Comparison of ENCODE assay signal across 10 mouse cellular contexts in genomic region chr4:34991891-34992865, GRCm38 (mm10).
DNase-seq lines count a peak whose midpoint lies in the region; ATAC-seq and TF ChIP-seq lines count a peak whose summit lies in the region.
"Had no signal": no experiment of that assay in that cellular context is flagged by ENCODE, and none has a peak within 500 bp of the region (broad histone marks: within the 10 kb centered on the region; RNA-seq: fewer than 3 reads in every experiment).

No protein-coding gene starts in this region.

- no peaks in the 10 kb centered on the region for H3K27me3 ChIP-seq in heart, embryonic 10.5 days (ENCODE audit: insufficient read depth, poor library complexity, severe bottlenecking)
- no peaks in the 10 kb centered on the region for H3K27me3 ChIP-seq in hindbrain, embryonic 11.5 days (ENCODE audit: control insufficient read depth, insufficient read depth, low read length)
- no peaks in the 10 kb centered on the region for H3K27me3 ChIP-seq in midbrain, postnatal 0 days (ENCODE audit: insufficient read depth, low read length)
- H3K27me3 ChIP-seq: megakaryocyte, embryonic 14.5 days had no signal

- DNase-seq in heart, embryonic 10.5 days (ENCODE audit: low spot score) = no peak
- DNase-seq in heart, postnatal 14 days = no peak
- peak; percentile 60 for DNase-seq in brain, embryonic 14.5 days (ENCODE audit: low read depth)
- peak; percentile 40 for DNase-seq in hindbrain, embryonic 11.5 days (ENCODE audit: low spot score)
- no peak for DNase-seq in midbrain, postnatal 0 days (ENCODE audit: low spot score)
- DNase-seq in adrenal gland, postnatal 36 days = no peak
- no peak for DNase-seq in thymus, postnatal 10 days (ENCODE audit: low spot score in 2 of 2)
- no peak for DNase-seq in thymus, postnatal 14 days
- DNase-seq: B cell, adult 2 months had no signal

- H3K36me3 ChIP-seq in heart, embryonic 10.5 days = no peaks in the 10 kb centered on the region
- H3K36me3 ChIP-seq in hindbrain, embryonic 11.5 days (ENCODE audit: control insufficient read depth, insufficient read depth, low read length) = no peaks in the 10 kb centered on the region
- no peaks in the 10 kb centered on the region for H3K36me3 ChIP-seq in midbrain, postnatal 0 days (ENCODE audit: insufficient read depth, low read length)

- TF ChIP-seq CTCF in brain, embryonic 14.5 days (IDR thresholded peaks at IDR 0.05; ENCODE audit: borderline replicate concordance, extremely low read depth, insufficient read depth, insufficient read length) = no peak
- no peak for TF ChIP-seq CTCF in midbrain, postnatal 0 days (IDR thresholded peaks at IDR 0.05)

- peaks cover 38% of the 10 kb centered on the region for H3K4me1 ChIP-seq in heart, embryonic 10.5 days
- H3K4me1 ChIP-seq in hindbrain, embryonic 11.5 days (replicated peaks; ENCODE audit: control insufficient read depth, insufficient read depth, low read length) = peaks cover 5% of the 10 kb centered on the region
- peaks cover 9% of the 10 kb centered on the region; the same call in 1 of the 2 replicates for H3K4me1 ChIP-seq in midbrain, postnatal 0 days (ENCODE audit: insufficient read depth, low read length)
- H3K4me1 ChIP-seq: megakaryocyte, embryonic 14.5 days had no signal

- ATAC-seq in hindbrain, embryonic 11.5 days (ENCODE audit: low FRiP score) = peak; percentile 46
- ATAC-seq in midbrain, postnatal 0 days (ENCODE audit: low FRiP score) = peak; percentile 62; the same call in 1 of the 2 replicates

- H3K9me3 ChIP-seq in heart, embryonic 10.5 days = no peaks in the 10 kb centered on the region
- no peaks in the 10 kb centered on the region for H3K9me3 ChIP-seq in hindbrain, embryonic 11.5 days (ENCODE audit: control insufficient read depth, low read length)
- no peaks in the 10 kb centered on the region for H3K9me3 ChIP-seq in midbrain, postnatal 0 days (ENCODE audit: low read length)

- WGBS in heart, embryonic 10.5 days = 59% methylated on average over 22 of the region's 22 CpGs
- WGBS in hindbrain, embryonic 11.5 days = 56% methylated on average over 22 of the region's 22 CpGs
- WGBS in midbrain, postnatal 0 days = 32% methylated on average over 22 of the region's 22 CpGs

- peak overlapping the region; percentile 3; the same call in 1 of the 2 replicates for H3K27ac ChIP-seq in heart, embryonic 10.5 days
- H3K27ac ChIP-seq in hindbrain, embryonic 11.5 days (ENCODE audit: low read depth, low read length) = peak overlapping the region; percentile 81
- peak overlapping the region; percentile 62 for H3K27ac ChIP-seq in midbrain, postnatal 0 days (ENCODE audit: low read depth, low read length)

- H3K4me3 ChIP-seq in heart, embryonic 10.5 days = no peak overlapping the region
- no peak overlapping the region for H3K4me3 ChIP-seq in hindbrain, embryonic 11.5 days (ENCODE audit: low read depth, low read length)
- H3K4me3 ChIP-seq in midbrain, postnatal 0 days (ENCODE audit: low read depth, low read length) = no peak overlapping the region
- H3K4me3 ChIP-seq: megakaryocyte, embryonic 14.5 days had no signal

- H3K4me2 ChIP-seq in hindbrain, embryonic 11.5 days (replicated peaks; ENCODE audit: low read depth, low read length) = peak overlapping the region; percentile 11; the same call in 1 of the 2 replicates
- peak overlapping the region; percentile 42; the same call in 1 of the 2 replicates for H3K4me2 ChIP-seq in midbrain, postnatal 0 days (ENCODE audit: low read depth, low read length, poor library complexity, severe bottlenecking)

- H3K9ac ChIP-seq in hindbrain, embryonic 11.5 days (ENCODE audit: low read depth, low read length) = peak overlapping the region; percentile 8; the same call in 1 of the 2 replicates
- H3K9ac ChIP-seq in midbrain, postnatal 0 days (replicated peaks; ENCODE audit: low read length, poor library complexity, severe bottlenecking) = no peak overlapping the region

- intact Hi-C loops in heart, postnatal 14 days (cut with DNase I) = no loop called here

- TF ChIP-seq POLR2A in brain, embryonic 14.5 days (IDR thresholded peaks at IDR 0.05; ENCODE audit: borderline replicate concordance, extremely low read depth, insufficient read depth, insufficient read length, poor library complexity, severe bottlenecking) = no peak

Comparison
In these comparisons a context has a peak if more than half of its experiments do, and no peak if none do; other contexts are left out.
1. DNase-seq: peak in brain, embryonic 14.5 days (single experiment) and hindbrain, embryonic 11.5 days (single experiment); none in heart, embryonic 10.5 days (single experiment), heart, postnatal 14 days (0 of 2), midbrain, postnatal 0 days (single experiment), adrenal gland, postnatal 36 days (0 of 2), thymus, postnatal 10 days (0 of 2) and thymus, postnatal 14 days (single experiment).
2. H3K27ac ChIP-seq: peak in every context shown above with its lines; median percentile 81 in hindbrain, embryonic 11.5 days; 62 in midbrain, postnatal 0 days; 3 in heart, embryonic 10.5 days.